Mouse (Mus musculus) stomach, postnatal 0 days (tissue): ENCODE measurements at regions not wholly inside any gene's neighbourhood (a gene's known extent, or its start where the extent isn't known, plus 50 kb on each side); places are given as distances from the start of the nearest gene placed in this dataset.

Experiments used
- ATAC-seq: fragments of 200-750 bp; cut with Nextera tagmentation; 2 replicates; pipeline ENCODE4 v1.8.0; 2017; ENCODE audit not compliant: low FRiP score, low TSS enrichment
- DNase-seq: peaks from one replicate; pipeline ENCODE4 v3.0.0-alpha.2; 2016; ENCODE audit warnings: low spot score
- H3K27ac ChIP-seq: fragments of 300-500 bp; sonication (generic); replicated peaks from 2 replicates; pipeline ENCODE4 v1.5.1; 2014; ENCODE audit warnings: mild to moderate bottlenecking, control low read depth
- H3K27me3 ChIP-seq: fragments of 300-500 bp; sonication (generic); 2 replicates; pipeline ENCODE4 v1.6.1; 2014; ENCODE audit warnings: low read length; ENCODE audit not compliant: control insufficient read depth, insufficient read depth
- H3K36me3 ChIP-seq: fragments of 300-500 bp; sonication (generic); 2 replicates; pipeline ENCODE4 v1.6.1; 2014; ENCODE audit warnings: low read length, mixed read lengths; ENCODE audit not compliant: control insufficient read depth, insufficient read depth
- H3K4me1 ChIP-seq: fragments of 300-500 bp; sonication (generic); replicated peaks from 2 replicates; pipeline ENCODE4 v1.6.1; 2014; ENCODE audit warnings: antibody characterized with exemption; ENCODE audit not compliant: control insufficient read depth, insufficient read depth
- H3K4me2 ChIP-seq: fragments of 300-500 bp; sonication (generic); replicated peaks from 2 replicates; pipeline ENCODE4 v1.6.1; 2014; ENCODE audit warnings: low read depth, mild to moderate bottlenecking, control low read depth, moderate library complexity
- H3K4me3 ChIP-seq: fragments of 300-500 bp; sonication (generic); 2 replicates; pipeline ENCODE4 v1.5.1; 2014; ENCODE audit warnings: low read depth, low read length, control low read depth
- H3K9ac ChIP-seq: fragments of 300-500 bp; sonication (generic); 2 replicates; pipeline ENCODE4 v1.6.1; 2014; ENCODE audit warnings: mild to moderate bottlenecking, low read length, control low read depth, mixed read lengths
- H3K9me3 ChIP-seq: fragments of 300-500 bp; sonication (generic); 2 replicates; pipeline ENCODE4 v1.6.1; 2016; ENCODE audit warnings: low read length; ENCODE audit not compliant: control insufficient read depth
- CTCF ChIP-seq: IDR thresholded peaks from 2 replicates; pipeline ENCODE4 v1.5.1; 2016; ENCODE audit warnings: antibody characterized with exemption, low read depth, mild to moderate bottlenecking, moderate library complexity
- EP300 ChIP-seq: optimal IDR thresholded peaks from 2 replicates; pipeline ENCODE3; 2016; ENCODE audit warnings: antibody characterized with exemption
- WGBS: fragments of 180-500 bp; shearing (Covaris S2); extraction: QIAGEN DNeasy Blood & Tissue Kit; methylation state at CpG from one replicate; pipeline ENCODE4 v1.1.7; 2014; 5-methylcytosine and 5-hydroxymethylcytosine counted together

- no peak for DNase-seq
- H3K4me1 ChIP-seq, result no peaks in the 10 kb centered on the region
- H3K27me3 ChIP-seq, result no peaks in the 10 kb centered on the region
- no peaks in the 10 kb centered on the region for H3K9me3 ChIP-seq
- no peaks in the 10 kb centered on the region for H3K36me3 ChIP-seq
- ATAC-seq, result no peak
- TF ChIP-seq EP300 (no peak), CTCF (no peak)
- no peak overlapping the region for H3K27ac ChIP-seq
- no peak overlapping the region for H3K4me3 ChIP-seq
- H3K9ac ChIP-seq, result no peak overlapping the region
- 7% methylated on average over 1 of the region's 1 CpGs for WGBS
- H3K4me2 ChIP-seq, result no peak overlapping the region
Observed at GRCm38 (mm10) chrX:12844431-12844830, 82.6 kb upstream of the Med14 start.

GRCm38 (mm10) chrX:12841021-12841325 lies 79.1 kb upstream of the Med14 start:
- WGBS, result 79% methylated on average over 3 of the region's 3 CpGs
- no peak overlapping the region for H3K9ac ChIP-seq
- H3K9me3 ChIP-seq, result no peaks in the 10 kb centered on the region
- H3K4me3 ChIP-seq, result no peak overlapping the region
- no peak overlapping the region for H3K4me2 ChIP-seq
- no peak overlapping the region; the same call in 1 of the 2 replicates for H3K27ac ChIP-seq
- H3K36me3 ChIP-seq, result no peaks in the 10 kb centered on the region
- TF ChIP-seq CTCF (no peak), EP300 (no peak)
- DNase-seq, result no peak
- no peak for ATAC-seq
- H3K4me1 ChIP-seq, result no peaks in the 10 kb centered on the region
- H3K27me3 ChIP-seq, result no peaks in the 10 kb centered on the region

GRCm38 (mm10) chrX:12840160-12841020 lies 78.5 kb upstream of the Med14 start:
- H3K4me2 ChIP-seq, result peak overlapping the region; percentile 39
- ATAC-seq (peak; percentile 79; the same call in 1 of the 2 replicates), DNase-seq (peak; percentile 80)
- no peaks in the 10 kb centered on the region for H3K36me3 ChIP-seq
- TF ChIP-seq EP300, result no peak
- no peak for TF ChIP-seq CTCF
- peak overlapping the region; percentile 71 for H3K27ac ChIP-seq
- no peaks in the 10 kb centered on the region for H3K27me3 ChIP-seq
- peak overlapping the region; percentile 27 for H3K4me3 ChIP-seq
- no peaks in the 10 kb centered on the region for H3K9me3 ChIP-seq
- no peaks in the 10 kb centered on the region for H3K4me1 ChIP-seq
- peak overlapping the region; percentile 18; the same call in 1 of the 2 replicates for H3K9ac ChIP-seq
- WGBS, result 14% methylated on average over 25 of the region's 25 CpGs

- DNase-seq, result peak; percentile 22
- Histone ChIP-seq H3K4me1 (no peaks in the 10 kb centered on the region), H3K36me3 (no peaks in the 10 kb centered on the region), H3K27me3 (no peaks in the 10 kb centered on the region), H3K9me3 (no peaks in the 10 kb centered on the region), H3K4me2 (peak overlapping the region; percentile 39), H3K4me3 (peak overlapping the region; percentile 27), H3K9ac (no peak overlapping the region), H3K27ac (peak overlapping the region; percentile 71)
- WGBS, result 24% methylated on average over 11 of the region's 11 CpGs
- ATAC-seq, result peak; percentile 71; the same call in 1 of the 2 replicates
- TF ChIP-seq EP300 (no peak), CTCF (peak; percentile 75)
Observed at GRCm38 (mm10) chrX:12839406-12840159, 77.7 kb upstream of the Med14 start.

- H3K36me3 ChIP-seq, result no peaks in the 10 kb centered on the region
- no peak overlapping the region for H3K4me3 ChIP-seq
- no peak for DNase-seq
- 15% methylated on average over 1 of the region's 1 CpGs for WGBS
- no peak for ATAC-seq
- TF ChIP-seq CTCF (no peak), EP300 (no peak)
- no peak overlapping the region for H3K27ac ChIP-seq
- H3K27me3 ChIP-seq, result no peaks in the 10 kb centered on the region
- H3K4me2 ChIP-seq, result no peak overlapping the region
- no peaks in the 10 kb centered on the region for H3K9me3 ChIP-seq
- H3K9ac ChIP-seq, result no peak overlapping the region
- H3K4me1 ChIP-seq, result no peaks in the 10 kb centered on the region
Observed at GRCm38 (mm10) chrX:12837821-12838220, 75.9 kb upstream of the Med14 start.

- no peaks in the 10 kb centered on the region for H3K27me3 ChIP-seq
- WGBS, result 63% methylated on average over 4 of the region's 4 CpGs
- no peaks in the 10 kb centered on the region for H3K4me1 ChIP-seq
- H3K4me3 ChIP-seq, result no peak overlapping the region
- no peak overlapping the region for H3K9ac ChIP-seq
- DNase-seq (no peak), ATAC-seq (no peak)
- H3K4me2 ChIP-seq, result no peak overlapping the region
- no peak overlapping the region for H3K27ac ChIP-seq
- no peak for TF ChIP-seq CTCF
- TF ChIP-seq EP300, result no peak
- no peaks in the 10 kb centered on the region for H3K36me3 ChIP-seq
- H3K9me3 ChIP-seq, result no peaks in the 10 kb centered on the region
Observed at GRCm38 (mm10) chrX:12834681-12835080, 72.8 kb upstream of the Med14 start.
